Mouse (Mus musculus) layer of hippocampus, adult 9-11 months (tissue): ENCODE results near the gene Ncor2.
A peak's percentile ranks its signal among the peaks of the same experiment; 100 is the strongest.

Experiments
- DNase-seq: peaks from one replicate; pipeline ENCODE4 v3.0.0; 2022

Gene Ncor2

GRCm38 (mm10) chr5:125190105-125190813 is 11.2 kb upstream of the Ncor2 start:
- no peak for DNase-seq

GRCm38 (mm10) chr5:125189625-125190024 is 10.6 kb upstream of the Ncor2 start:
- peak; percentile 79 for DNase-seq

- no peak for DNase-seq
These were observed 10.0 kb upstream of the Ncor2 start for GRCm38 (mm10) chr5:125188812-125189598.

GRCm38 (mm10) chr5:125184826-125185225 is 5.8 kb upstream of the Ncor2 start:
- no peak for DNase-seq

- peak; percentile 88 for DNase-seq
These were observed 4.4 kb upstream of the Ncor2 start for GRCm38 (mm10) chr5:125183321-125184003.

GRCm38 (mm10) chr5:125180630-125181263 is 1.7 kb upstream of the Ncor2 start:
- DNase-seq: no peak

- peak; percentile 83 for DNase-seq
These were observed 963 bp upstream of the Ncor2 start for GRCm38 (mm10) chr5:125179735-125180629.

GRCm38 (mm10) chr5:125178171-125179006 is 630 bp downstream of the Ncor2 start:
- no peak for DNase-seq

GRCm38 (mm10) chr5:125177481-125178134 is 1.4 kb downstream of the Ncor2 start:
- DNase-seq: peak; percentile 89

GRCm38 (mm10) chr5:125176864-125177263 is 2.2 kb downstream of the Ncor2 start:
- peak; percentile 75 for DNase-seq

- no peak for DNase-seq
These were observed 2.7 kb downstream of the Ncor2 start for GRCm38 (mm10) chr5:125176370-125176766.

GRCm38 (mm10) chr5:125175673-125176369 is 3.2 kb downstream of the Ncor2 start:
- DNase-seq: no peak

- peak; percentile 76 for DNase-seq
These were observed 4.0 kb downstream of the Ncor2 start for GRCm38 (mm10) chr5:125174726-125175672.

- DNase-seq: no peak
These were observed 5.2 kb downstream of the Ncor2 start for GRCm38 (mm10) chr5:125173868-125174267.

- DNase-seq: no peak
These were observed 6.0 kb downstream of the Ncor2 start for GRCm38 (mm10) chr5:125172831-125173615.

GRCm38 (mm10) chr5:125171259-125171658 is 7.8 kb downstream of the Ncor2 start:
- no peak for DNase-seq

GRCm38 (mm10) chr5:125170107-125170842 is 8.7 kb downstream of the Ncor2 start:
- no peak for DNase-seq
